Mouse (Mus musculus): Measurements from ENCODE around the gene Tril. TPM values are rescaled to one million over a fixed set of nuclear protein-coding genes. Genes with fewer than 3 reads are reported as not detected.

Gene Tril
- total RNA-seq, 2 experiments from 2014 or later, result 56.2 to 58.3 TPM

Other genes with a start within 250 kb of the Tril start
- under 1 TPM in 1 of 2 experiments, not detected in 1; 0.30 TPM for gene Cpvl, start 157.8 kb upstream of the Tril start, total RNA-seq (2021)
- gene Chn2, start 218.7 kb upstream of the Tril start, total RNA-seq (2021), result 10 to 100 TPM; 28.5 to 33.4 TPM

Data from layer of hippocampus, postnatal 14 days (tissue).